Mouse (Mus musculus): Measurements from ENCODE around the gene Mrap2.
"Not testable (repeated sequence)": the region's sequence is repeated elsewhere in the genome, so short reads cannot be mapped to it uniquely, and the experiment has no call there.

Mrap2 gene

DNA sequence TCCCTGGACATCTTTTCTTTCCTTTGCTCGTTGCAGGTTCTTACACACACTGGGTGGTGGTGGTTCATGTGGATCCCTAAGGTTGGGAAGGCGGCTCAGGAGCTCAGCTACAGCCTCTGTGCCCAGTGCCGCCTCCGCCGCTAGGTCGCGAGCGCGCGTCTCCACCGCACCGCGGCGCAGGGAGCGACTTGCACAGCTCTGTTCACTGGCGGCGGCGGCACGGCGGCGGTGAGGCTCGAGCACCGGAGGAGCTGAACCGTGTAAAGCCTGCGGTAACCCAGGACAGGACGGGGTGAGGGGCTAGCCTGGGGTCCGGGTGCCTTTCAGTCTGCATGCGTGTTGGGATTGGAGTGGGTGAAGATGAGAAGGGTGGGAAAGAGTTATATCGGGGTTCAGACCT is at the start of gene Mrap2:
Mrap2 (plus strand) TSS at position 201 of the 400 bp plus-strand sequence.
- no peak for DNase-seq (ENCODE audit: low read depth, low spot score)

GRCm38 (mm10) chr9:87097989-87098388 is 46.1 kb upstream of the Mrap2 start:
- DNase-seq (ENCODE audit: low read depth, low spot score), result no peak

DNA sequence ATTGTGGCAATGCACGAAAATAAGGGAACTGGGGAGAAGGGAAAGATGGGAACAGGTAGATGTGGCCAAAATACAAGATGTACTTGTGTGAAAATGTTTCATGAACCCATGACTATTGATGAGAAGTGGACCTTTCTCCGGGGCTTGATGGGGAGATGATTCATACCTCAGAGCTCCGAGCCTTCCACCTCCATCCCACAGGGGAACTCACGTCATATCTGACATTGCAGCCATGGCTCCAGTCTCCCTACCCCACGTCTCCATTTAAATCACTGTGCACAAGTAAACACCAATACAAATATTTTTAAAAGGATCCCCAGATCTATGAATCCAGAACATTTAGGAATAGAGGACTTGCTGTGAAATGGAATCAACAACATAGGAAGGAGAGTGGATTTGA is 29.1 kb upstream of the Mrap2 start:
- DNase-seq (ENCODE audit: low read depth, low spot score), result no peak

DNA sequence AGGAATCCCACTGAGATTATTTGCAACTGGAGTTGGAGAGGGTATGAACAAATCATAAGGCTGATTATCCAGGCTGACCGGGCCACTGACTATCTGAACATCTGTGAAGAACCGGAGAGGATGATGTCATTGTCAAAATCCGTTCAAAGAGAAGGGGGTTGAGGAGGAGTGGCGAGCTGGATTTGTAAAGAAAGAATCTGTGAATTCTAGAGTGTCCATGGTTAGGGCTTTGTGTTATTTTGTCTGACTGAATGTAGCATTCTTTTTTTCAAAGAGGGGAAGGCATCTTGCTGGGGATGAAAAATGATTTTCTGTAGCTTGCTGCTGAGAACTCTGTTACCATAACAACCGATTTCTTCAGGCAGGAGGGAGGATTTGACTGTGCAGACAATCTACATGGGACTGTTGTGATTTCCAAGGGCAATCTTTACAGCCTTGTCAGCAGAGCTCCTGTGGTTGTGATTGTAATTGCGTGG is 28.6 kb upstream of the Mrap2 start:
- DNase-seq (ENCODE audit: low read depth, low spot score), result no peak

DNA sequence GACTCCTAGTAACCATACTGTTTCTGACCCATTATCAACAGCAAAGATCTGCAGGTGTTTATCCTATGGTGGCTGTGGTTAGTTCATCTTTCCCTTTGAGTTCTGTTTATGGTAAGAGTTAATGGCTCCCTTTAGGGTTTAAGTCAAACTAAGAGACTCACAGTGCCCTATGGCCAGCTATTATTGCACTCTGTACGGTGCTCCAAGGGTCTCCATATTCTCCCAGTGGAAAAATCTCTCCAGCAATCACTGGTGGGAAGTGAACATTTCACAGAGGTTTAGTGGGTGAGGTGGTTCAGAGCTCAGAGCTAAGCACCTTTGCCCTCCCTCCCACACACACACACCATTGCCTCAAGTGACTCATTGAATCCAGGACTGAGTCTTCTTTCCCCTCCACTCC is 28.1 kb upstream of the Mrap2 start:
- no peak for DNase-seq (ENCODE audit: low read depth, low spot score)

DNA sequence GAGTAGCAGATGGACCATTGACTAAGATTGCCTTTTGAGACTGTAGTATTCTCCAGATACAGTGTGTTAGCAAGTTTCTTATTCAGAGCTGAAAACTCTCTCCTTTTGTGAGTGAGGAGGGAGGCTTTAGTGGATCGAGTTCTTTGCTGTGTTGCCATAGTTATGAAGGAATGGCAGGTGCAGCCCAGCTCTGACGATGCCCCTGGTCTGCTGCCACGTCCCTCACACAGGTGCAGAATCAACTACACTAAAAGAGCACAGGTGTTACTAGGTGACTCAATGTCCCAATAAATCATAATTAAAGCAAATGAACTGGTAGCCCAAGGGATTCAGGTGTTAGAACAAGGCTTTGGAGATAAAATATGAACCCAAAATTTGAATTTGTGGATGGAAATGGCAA is 25.1 kb upstream of the Mrap2 start:
- no peak for DNase-seq (ENCODE audit: low read depth, low spot score)

GRCm38 (mm10) chr9:87121956-87122493 is 22.1 kb upstream of the Mrap2 start:
- no peak for DNase-seq (ENCODE audit: low read depth, low spot score)

DNA sequence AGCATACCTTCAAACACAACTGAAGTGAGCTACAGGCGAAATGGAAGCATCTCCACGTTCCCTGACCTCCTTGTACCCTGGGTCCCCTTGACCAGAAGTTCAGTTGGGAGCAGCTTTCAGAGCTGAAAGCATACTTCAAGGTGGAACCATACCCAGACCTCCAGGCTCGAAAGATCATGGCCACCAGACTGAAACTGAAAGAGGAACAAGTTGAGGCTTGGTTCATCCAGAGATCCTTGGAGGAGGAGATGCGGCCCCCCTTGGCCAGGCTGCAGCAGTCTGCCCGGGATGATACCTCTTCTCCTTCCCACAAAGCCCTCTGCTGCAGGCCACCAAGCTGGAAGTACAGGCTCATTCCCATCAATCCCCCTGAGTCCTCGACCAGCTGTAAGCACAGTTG is 17.1 kb upstream of the Mrap2 start:
- not testable (repeated sequence) for DNase-seq (ENCODE audit: low read depth, low spot score)

DNA sequence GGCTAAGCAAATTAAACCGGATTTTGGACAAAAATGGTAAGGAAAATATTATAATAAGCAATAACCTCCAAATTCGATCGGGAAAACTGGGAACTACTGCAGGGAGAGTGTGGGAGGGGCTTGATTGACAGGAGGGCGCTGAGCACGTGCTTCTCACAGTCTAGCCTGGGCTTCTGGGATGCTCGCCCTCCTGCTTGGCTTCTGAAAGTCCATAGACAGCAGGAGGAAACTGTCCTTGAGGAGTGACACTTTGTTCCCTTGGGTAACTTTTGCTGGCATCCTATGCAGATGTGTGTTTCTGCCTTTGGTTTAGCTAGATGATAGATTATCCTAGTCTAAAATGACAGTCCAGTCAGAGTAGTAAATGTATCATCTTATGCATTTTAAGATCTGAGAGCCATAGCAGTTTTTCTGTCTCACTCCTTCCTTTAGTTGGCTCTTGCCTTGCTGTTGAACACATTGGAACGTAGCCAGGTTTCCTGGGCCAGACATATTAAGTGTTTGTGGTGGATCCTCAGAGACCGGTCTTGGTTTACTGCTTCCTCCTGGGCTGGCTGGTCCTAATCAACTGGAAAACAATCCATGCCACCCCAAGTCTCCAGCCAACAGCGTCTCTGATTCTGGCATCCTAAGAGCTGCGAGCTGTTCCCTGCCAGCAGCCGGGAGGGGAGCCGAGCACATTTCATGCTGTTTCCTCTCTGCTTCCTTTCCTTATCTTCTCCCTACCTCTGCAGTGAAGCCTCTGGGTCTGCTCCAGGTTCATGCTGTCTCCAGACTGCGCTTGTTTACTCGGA is 8.1 kb upstream of the Mrap2 start:
- no peak for DNase-seq (ENCODE audit: low read depth, low spot score)

DNA sequence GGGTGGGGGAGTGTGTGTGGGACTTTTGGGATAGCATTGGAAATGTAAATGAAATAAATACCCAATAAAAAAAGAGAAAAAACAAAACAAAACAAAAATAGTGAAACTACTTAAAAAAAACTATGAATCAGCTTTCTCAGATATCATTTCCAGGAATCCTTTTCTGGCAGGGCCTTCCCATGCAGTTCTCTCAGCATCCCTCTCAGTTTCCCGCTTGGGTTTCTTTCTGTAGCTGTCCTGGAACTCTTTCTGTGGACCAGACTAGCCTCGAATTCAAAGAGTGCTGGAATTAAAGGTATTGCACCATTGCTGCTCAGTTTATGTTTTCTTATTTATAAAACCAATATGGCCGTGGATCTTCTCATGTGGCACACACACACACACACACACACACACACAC is 1.0 kb upstream of the Mrap2 start:
- no peak for DNase-seq (ENCODE audit: low read depth, low spot score)

- DNase-seq (ENCODE audit: low read depth, low spot score), result no peak
Measured at GRCm38 (mm10) chr9:87144532-87144931, 426 bp downstream of the Mrap2 start.

DNA sequence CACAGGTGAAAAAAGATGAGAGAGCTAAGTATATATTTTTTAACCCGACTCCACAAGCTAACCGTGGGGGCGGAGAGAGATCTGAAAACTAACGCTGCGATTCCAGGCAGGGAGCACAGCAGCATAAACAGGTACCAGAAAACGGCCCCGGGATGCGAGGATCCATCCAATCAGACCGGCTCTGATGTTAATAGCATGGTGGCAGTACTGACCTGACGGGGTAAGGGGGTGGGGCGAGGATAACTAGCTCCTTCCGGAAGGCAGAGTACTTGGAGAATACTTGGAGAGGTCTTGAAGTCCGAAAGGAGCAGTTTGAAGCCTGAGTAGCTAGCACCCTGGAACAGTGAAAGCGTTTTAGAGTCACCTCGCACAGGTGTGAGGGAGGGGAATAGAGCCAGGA is 1.1 kb downstream of the Mrap2 start:
- DNase-seq (ENCODE audit: low read depth, low spot score), result no peak

- DNase-seq (ENCODE audit: low read depth, low spot score), result no peak
Measured at GRCm38 (mm10) chr9:87145671-87146070, 1.6 kb downstream of the Mrap2 start.

- no peak for DNase-seq (ENCODE audit: low read depth, low spot score)
Measured at GRCm38 (mm10) chr9:87146400-87146799, 2.3 kb downstream of the Mrap2 start.

GRCm38 (mm10) chr9:87147927-87148326 is 3.8 kb downstream of the Mrap2 start:
- no peak for DNase-seq (ENCODE audit: low read depth, low spot score)

DNA sequence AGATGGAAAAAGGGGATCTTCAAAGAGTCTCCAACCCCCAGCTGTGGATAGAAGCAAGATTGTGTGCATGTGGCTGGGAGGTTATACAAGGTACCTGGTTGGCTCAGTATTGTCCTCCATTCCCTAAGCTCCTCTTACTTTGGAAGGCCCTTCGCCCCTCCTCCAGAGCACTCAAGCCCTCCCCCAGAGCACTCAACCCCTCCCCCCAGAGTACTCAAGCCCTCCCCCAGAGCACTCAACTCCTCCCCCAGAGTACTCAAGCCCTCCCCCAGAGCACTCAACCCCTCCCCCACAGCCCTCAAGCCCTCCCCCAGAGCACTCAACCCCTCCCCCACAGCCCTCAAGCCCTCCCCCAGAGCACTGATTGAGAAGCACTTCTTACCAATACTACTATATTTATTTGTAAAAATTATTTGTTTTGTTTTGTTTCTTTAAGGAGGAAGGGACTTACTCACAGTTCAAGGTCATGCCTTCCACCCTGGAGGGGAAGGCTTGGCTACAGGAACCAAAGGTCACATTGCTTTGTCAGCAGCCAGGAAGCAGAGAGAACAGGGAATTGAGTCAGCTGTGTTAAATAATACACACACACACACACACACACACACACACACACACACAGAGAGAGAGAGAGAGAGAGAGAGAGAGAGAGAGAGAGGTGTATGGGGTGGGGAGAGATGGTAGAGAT is 8.7 kb downstream of the Mrap2 start:
- no peak for DNase-seq (ENCODE audit: low read depth, low spot score)

GRCm38 (mm10) chr9:87162559-87162958 is 18.5 kb downstream of the Mrap2 start:
- DNase-seq (ENCODE audit: low read depth, low spot score), result no peak

- no peak for DNase-seq (ENCODE audit: low read depth, low spot score)
Measured at GRCm38 (mm10) chr9:87167001-87167830, 23.1 kb downstream of the Mrap2 start.

DNA sequence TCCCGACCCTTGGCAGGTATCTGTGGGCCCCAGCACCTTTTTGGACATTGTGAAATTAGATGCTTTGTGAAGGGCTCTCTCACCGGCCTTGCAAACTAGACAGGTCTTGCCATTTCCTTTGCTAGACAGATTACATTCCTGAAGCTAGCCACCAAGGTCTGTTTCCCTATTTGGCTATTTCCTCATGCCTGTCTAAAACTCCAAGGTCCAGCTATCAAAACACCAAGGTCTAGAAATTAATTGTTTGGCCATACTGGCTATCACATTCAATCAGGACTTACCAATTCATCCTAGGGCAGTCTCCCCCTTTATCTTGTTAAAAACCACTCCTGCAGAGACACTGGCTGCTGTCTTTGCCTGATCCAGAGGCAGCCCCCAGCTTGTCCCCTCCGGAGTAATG is 23.9 kb downstream of the Mrap2 start:
- DNase-seq (ENCODE audit: low read depth, low spot score), result no peak

DNA sequence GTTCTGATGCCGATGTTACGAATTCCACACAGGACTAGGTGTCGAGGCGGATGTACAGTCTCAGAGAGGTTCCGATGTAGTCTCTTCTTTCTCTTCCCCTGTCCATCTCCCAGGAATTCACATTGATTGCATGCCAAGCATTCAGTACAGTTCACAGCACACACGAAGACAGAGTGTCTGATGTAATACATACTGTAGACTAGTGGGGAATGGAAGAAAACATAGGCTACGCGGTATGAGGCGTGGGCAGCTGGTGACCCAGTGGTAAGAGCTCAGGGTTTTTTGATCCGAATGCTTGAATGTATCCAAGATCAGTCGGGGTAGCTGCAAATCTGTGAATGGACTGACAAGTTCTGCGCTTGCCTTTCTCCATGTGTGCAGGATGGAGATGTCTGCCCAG is 25.0 kb downstream of the Mrap2 start:
- no peak for DNase-seq (ENCODE audit: low read depth, low spot score)

GRCm38 (mm10) chr9:87170891-87171290 is 26.8 kb downstream of the Mrap2 start:
- DNase-seq (ENCODE audit: low read depth, low spot score), result no peak

- no peak for DNase-seq (ENCODE audit: low read depth, low spot score)
Measured at GRCm38 (mm10) chr9:87171517-87171916, 27.4 kb downstream of the Mrap2 start.
